Mouse (Mus musculus): ENCODE data around the gene Vav3.

DNA sequence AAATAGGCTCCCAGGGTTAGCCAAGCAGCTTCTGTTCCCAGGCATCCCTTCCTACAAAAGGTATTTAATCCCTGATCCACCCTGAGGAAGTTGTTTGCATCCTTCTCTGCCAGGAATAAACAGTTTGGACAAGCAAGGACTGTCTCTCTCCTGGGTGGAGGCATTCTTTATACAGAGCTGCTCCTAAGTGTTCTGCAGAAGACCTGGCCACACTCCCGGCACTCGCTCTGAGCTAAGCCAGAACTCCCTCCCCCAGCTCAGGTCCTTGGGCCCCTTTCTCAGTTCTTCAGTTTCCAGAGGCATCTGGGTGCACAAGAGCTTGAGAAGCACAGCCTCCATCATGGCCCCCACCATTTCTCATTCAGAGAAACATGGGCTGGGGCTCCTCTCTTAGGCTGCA, 216.9 kb downstream of the Vav3 start:
- TF ChIP-seq CTCF (IDR thresholded peaks at IDR 0.05; ENCODE audit: control insufficient read depth, insufficient read depth, insufficient read length) (no peak), MAX (IDR thresholded peaks at IDR 0.05) (no peak), CEBPB (IDR thresholded peaks at IDR 0.05; ENCODE audit: low read depth) (no peak), USF1 (IDR thresholded peaks at IDR 0.05; ENCODE audit: low read depth) (no peak)

Measured in C2C12 (cell line).